In the genomic region with DNA sequence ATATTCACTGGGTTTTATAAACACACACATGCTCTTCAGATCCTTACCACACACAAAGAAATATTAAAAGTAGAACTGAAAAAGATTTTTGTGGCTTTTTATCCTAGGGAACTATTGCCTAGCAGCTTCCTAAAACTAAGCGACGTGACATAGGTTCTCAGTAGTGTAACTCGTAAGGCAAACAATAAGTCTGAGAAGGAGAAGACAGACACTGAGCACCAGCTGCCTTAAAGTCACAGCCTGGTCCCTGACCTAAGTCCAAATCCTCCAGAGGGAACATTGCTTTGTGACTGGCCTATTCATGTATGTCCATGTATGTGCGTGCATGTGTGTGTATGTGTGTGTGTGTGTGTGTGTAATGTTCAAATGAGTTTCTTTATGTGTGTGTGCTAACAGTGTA, we compare ENCODE assay signal across 11 mouse cellular contexts. TPM values are rescaled to one million over a fixed set of nuclear protein-coding genes. Genes with fewer than 3 reads are reported as not detected.
"Had no signal": no experiment of that assay in that cellular context is flagged by ENCODE, and none has a peak within 500 bp of the region (broad histone marks: within the 10 kb centered on the region; RNA-seq: fewer than 3 reads in every experiment).

No protein-coding gene starts in this region.

- H3K9me3 ChIP-seq: kidney, embryonic 15.5 days; liver, embryonic 13.5 days; megakaryocyte, embryonic 14.5 days; midbrain, embryonic 10.5 days; midbrain, embryonic 13.5 days had no signal

- H3K9ac ChIP-seq: kidney, embryonic 15.5 days; liver, embryonic 13.5 days; midbrain, embryonic 13.5 days had no signal

- H3K27ac ChIP-seq: kidney, embryonic 15.5 days; liver, embryonic 13.5 days; midbrain, embryonic 10.5 days; midbrain, embryonic 13.5 days had no signal

- H3K4me1 ChIP-seq: kidney, embryonic 15.5 days; liver, embryonic 13.5 days; megakaryocyte, embryonic 14.5 days; midbrain, embryonic 10.5 days had no signal

- H3K4me2 ChIP-seq: kidney, embryonic 15.5 days; liver, embryonic 13.5 days; midbrain, embryonic 13.5 days had no signal

- H3K4me3 ChIP-seq: kidney, embryonic 15.5 days; liver, embryonic 13.5 days; megakaryocyte, embryonic 14.5 days; midbrain, embryonic 10.5 days; midbrain, embryonic 13.5 days had no signal

- ATAC-seq: midbrain, embryonic 13.5 days had no signal

- DNase-seq: kidney, postnatal 10 days; kidney, postnatal 36 days; liver, embryonic 13.5 days; lung, adult 2 months; thymus, adult 18-20 months; thymus, postnatal 36 days had no signal

- H3K27me3 ChIP-seq: kidney, embryonic 15.5 days; liver, embryonic 13.5 days; megakaryocyte, embryonic 14.5 days; midbrain, embryonic 13.5 days had no signal

- H3K36me3 ChIP-seq: kidney, embryonic 15.5 days; liver, embryonic 13.5 days; midbrain, embryonic 10.5 days; midbrain, embryonic 13.5 days had no signal

RNA-seq across cellular contexts. Expression of gene Thbs2, which starts 40.3 kb away (rescaled TPM):
- total RNA-seq: monocyte, adult 5-6 weeks had no signal
